Mouse (Mus musculus) cerebellum, adult 2 months (tissue): ENCODE data around the gene Baiap2.

Experiments used
- CTCF ChIP-seq: fragments of 200-500 bp; IDR thresholded peaks from 2 replicates; pipeline ENCODE4 v1.5.1; 2011; ENCODE audit warnings: low read depth, mild to moderate bottlenecking, control low read depth, low read length, moderate library complexity, borderline replicate concordance; ENCODE audit not compliant: insufficient read depth
- POLR2A ChIP-seq: fragments of 200-500 bp; IDR thresholded peaks from 2 replicates; pipeline ENCODE4 v1.6.1; 2011; ENCODE audit warnings: low read length, control low read depth, borderline replicate concordance; ENCODE audit not compliant: insufficient read depth

GRCm38 (mm10) chr11:120042141-120042838, 99.7 kb downstream of the Baiap2 start:
- TF ChIP-seq CTCF (no peak), POLR2A (no peak)
